Mouse (Mus musculus) limb, embryonic 11.5 days (tissue): ENCODE measurements around the gene Slco1a5. TPM values are rescaled to one million over a fixed set of nuclear protein-coding genes. Genes with fewer than 3 reads are reported as not detected.

Experiments used
- ATAC-seq: fragments of 200-750 bp; cut with Nextera tagmentation; 2 replicates; pipeline ENCODE4 v1.8.0; 2017; ENCODE audit warnings: low read depth; ENCODE audit not compliant: insufficient number of reproducible peaks, low FRiP score, low TSS enrichment
- DNase-seq: peaks from one replicate; pipeline ENCODE4 v3.0.0-alpha.2; 2015; ENCODE audit warnings: low spot score
- H3K27ac ChIP-seq: fragments of 300-500 bp; sonication (generic); replicated peaks from 2 replicates; pipeline ENCODE4 v1.5.1; 2014; ENCODE audit warnings: low read depth, mild to moderate bottlenecking, low read length
- H3K27me3 ChIP-seq: fragments of 300-500 bp; sonication (generic); 2 replicates; pipeline ENCODE4 v1.6.1; 2014; ENCODE audit warnings: mild to moderate bottlenecking, low read length, mixed read lengths; ENCODE audit not compliant: control insufficient read depth, insufficient read depth
- H3K36me3 ChIP-seq: fragments of 300-500 bp; sonication (generic); 2 replicates; pipeline ENCODE4 v1.6.1; 2014; ENCODE audit warnings: mild to moderate bottlenecking, low read length, moderate library complexity, mixed read lengths; ENCODE audit not compliant: control insufficient read depth, insufficient read depth
- H3K4me1 ChIP-seq: fragments of 300-500 bp; sonication (generic); 2 replicates; pipeline ENCODE4 v1.6.1; 2014; ENCODE audit warnings: low read length, mixed read lengths; ENCODE audit not compliant: control insufficient read depth, insufficient read depth
- H3K4me2 ChIP-seq: fragments of 300-500 bp; sonication (generic); 2 replicates; pipeline ENCODE4 v1.6.1; 2014; ENCODE audit warnings: low read depth, mild to moderate bottlenecking, moderate library complexity; ENCODE audit not compliant: severe bottlenecking
- H3K4me3 ChIP-seq: fragments of 300-500 bp; sonication (generic); 2 replicates; pipeline ENCODE4 v1.5.1; 2014; ENCODE audit warnings: low read depth, low read length
- H3K9ac ChIP-seq: fragments of 300-500 bp; sonication (generic); 2 replicates; pipeline ENCODE4 v1.6.1; 2014; ENCODE audit warnings: mild to moderate bottlenecking, low read length
- H3K9me3 ChIP-seq: fragments of 300-500 bp; sonication (generic); 2 replicates; pipeline ENCODE4 v1.6.1; 2016; ENCODE audit warnings: low read length; ENCODE audit not compliant: control insufficient read depth
- WGBS: fragments of 180-500 bp; shearing (Covaris S2); extraction: QIAGEN DNeasy Blood & Tissue Kit; methylation state at CpG from one replicate; pipeline ENCODE4 v1.1.7; 2014; 5-methylcytosine and 5-hydroxymethylcytosine counted together
- polyA plus RNA-seq: library from polyadenylated mRNA; unstranded; fragments of >200 nt; fragmentation: Nextera tagmentation; extraction: Ambion mirVana; gene quantifications from 2 replicates; pipeline ENCODE4 v1.2.1, GENCODE M21; 2014

Gene Slco1a5
- polyA plus RNA-seq, 1 experiment from 2014 or later = not detected

DNA sequence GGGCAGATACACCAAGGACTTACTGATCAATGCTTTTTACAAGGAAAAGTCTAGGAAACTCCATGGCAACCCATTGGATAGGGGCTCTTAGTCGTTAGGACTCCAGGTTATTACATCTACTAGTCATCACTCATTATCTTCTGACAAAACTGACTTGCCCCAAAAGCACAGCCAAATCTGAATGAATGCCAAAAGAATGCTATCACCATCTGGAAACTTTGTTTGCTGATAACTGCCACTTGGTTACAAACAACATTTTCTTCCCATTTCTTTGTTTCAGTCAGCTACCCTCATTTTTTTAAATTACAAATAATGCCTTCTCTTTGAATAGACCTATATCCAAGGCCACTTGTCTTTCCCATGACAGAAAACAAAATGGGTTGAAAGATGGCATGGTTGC, 6.4 kb upstream of the Slco1a5 start:
- no peak overlapping the region for H3K9ac ChIP-seq
- no peak for DNase-seq
- H3K4me2 ChIP-seq = no peak overlapping the region
- ATAC-seq = no peak
- no peaks in the 10 kb centered on the region for H3K4me1 ChIP-seq
- 66% methylated on average over 1 of the region's 1 CpGs for WGBS
- H3K27me3 ChIP-seq = no peaks in the 10 kb centered on the region
- H3K36me3 ChIP-seq = no peaks in the 10 kb centered on the region
- no peak overlapping the region for H3K27ac ChIP-seq
- no peak overlapping the region for H3K4me3 ChIP-seq
- no peaks in the 10 kb centered on the region for H3K9me3 ChIP-seq

- Histone ChIP-seq H3K36me3 (no peaks in the 10 kb centered on the region), H3K27me3 (no peaks in the 10 kb centered on the region), H3K4me1 (no peaks in the 10 kb centered on the region), H3K9ac (no peak overlapping the region), H3K4me2 (no peak overlapping the region), H3K27ac (no peak overlapping the region), H3K4me3 (no peak overlapping the region), H3K9me3 (no peaks in the 10 kb centered on the region)
- ATAC-seq (no peak), DNase-seq (no peak)
- 83% methylated on average over 3 of the region's 3 CpGs for WGBS
These were observed 3.8 kb upstream of the Slco1a5 start for GRCm38 (mm10) chr6:142326598-142326997.

DNA sequence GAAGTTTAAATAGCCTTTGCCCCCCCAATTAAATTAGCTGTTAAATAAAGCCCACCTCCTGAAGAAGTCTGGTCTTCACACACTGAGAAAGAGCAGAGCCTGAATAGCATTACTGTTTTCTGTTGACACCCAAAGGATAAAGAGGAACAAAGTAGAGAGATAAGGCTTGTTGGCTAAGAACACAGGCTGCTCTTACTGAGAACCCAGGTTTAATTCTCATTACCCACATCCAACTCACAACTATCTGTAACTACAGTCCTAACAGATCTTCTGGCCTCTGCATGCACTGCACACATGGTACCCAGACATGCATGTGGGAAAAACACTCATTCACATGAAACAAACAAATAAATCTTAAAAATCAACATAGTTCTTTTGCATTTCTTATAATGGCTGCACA, 5.7 kb downstream of the Slco1a5 start:
- Histone ChIP-seq H3K4me3 (no peak overlapping the region), H3K4me2 (no peak overlapping the region)

DNA sequence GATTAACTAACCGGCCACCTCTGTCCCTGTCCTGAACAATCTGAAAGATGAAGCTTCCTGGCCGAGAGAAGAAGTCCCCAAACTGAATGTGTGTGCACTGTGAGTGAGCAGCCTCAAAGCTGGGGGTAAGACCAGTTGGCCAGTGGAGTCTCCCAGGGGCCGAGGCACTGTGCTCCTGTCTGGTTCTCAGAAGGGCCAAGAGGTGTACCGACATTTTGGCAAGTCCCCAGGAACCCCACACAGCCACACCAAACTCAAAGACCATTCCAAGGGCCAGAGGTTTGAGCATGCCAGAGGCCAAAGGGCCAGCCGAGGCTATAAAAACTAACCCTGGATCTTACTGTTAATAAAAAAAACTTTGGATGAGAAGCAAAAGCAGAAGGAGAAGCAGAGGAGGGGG, 8.5 kb downstream of the Slco1a5 start:
- Histone ChIP-seq H3K4me1 (no peaks in the 10 kb centered on the region), H3K4me3 (no peak overlapping the region), H3K27me3 (no peaks in the 10 kb centered on the region), H3K36me3 (no peaks in the 10 kb centered on the region), H3K9ac (no peak overlapping the region), H3K4me2 (no peak overlapping the region), H3K9me3 (peaks cover 3% of the 10 kb centered on the region; the same call in 1 of the 2 replicates), H3K27ac (no peak overlapping the region)
- DNase-seq (no peak), ATAC-seq (no peak)
- 83% methylated on average over 5 of the region's 5 CpGs for WGBS

More for the DNA sequence above, 5.7 kb downstream of the Slco1a5 start:
- no peaks in the 10 kb centered on the region for H3K36me3 ChIP-seq
- H3K4me1 ChIP-seq = no peaks in the 10 kb centered on the region
- no peak for DNase-seq
- ATAC-seq = no peak
- no peaks in the 10 kb centered on the region for H3K27me3 ChIP-seq
- H3K9ac ChIP-seq = no peak overlapping the region
- no peak overlapping the region for H3K27ac ChIP-seq
- no peaks in the 10 kb centered on the region for H3K9me3 ChIP-seq

DNA sequence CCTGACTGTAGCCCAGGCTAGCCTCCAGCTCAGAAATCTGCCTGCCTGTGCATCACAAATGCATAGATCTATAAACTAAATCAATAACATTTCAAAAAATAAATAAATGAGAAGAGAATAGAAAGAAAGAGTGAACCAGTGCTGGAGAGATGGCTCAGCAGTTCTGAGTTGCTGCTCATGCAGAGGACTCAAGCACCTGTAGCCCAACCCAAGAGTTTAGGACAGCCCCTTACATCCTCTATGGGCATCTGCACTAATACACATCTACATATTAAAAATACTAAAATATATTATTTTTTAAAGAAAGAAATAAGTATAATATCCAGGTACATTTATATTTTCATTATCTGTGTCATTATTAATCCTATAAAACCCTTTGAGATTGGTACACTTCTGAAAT, 17.7 kb downstream of the Slco1a5 start:
- DNase-seq = no peak
- Histone ChIP-seq H3K4me3 (no peak overlapping the region), H3K9ac (no peak overlapping the region), H3K9me3 (peaks cover 3% of the 10 kb centered on the region; the same call in 1 of the 2 replicates), H3K27me3 (no peaks in the 10 kb centered on the region), H3K4me2 (no peak overlapping the region), H3K4me1 (no peaks in the 10 kb centered on the region), H3K27ac (no peak overlapping the region), H3K36me3 (no peaks in the 10 kb centered on the region)
- ATAC-seq = no peak

- no peak within 1 kb of the TSS for H3K4me2 ChIP-seq
- no peaks in the 10 kb centered on the region for H3K4me1 ChIP-seq
- H3K27me3 ChIP-seq = no peaks in the 10 kb centered on the region
- no peak for DNase-seq
- ATAC-seq = no peak
- 64% methylated on average over 4 of the region's 4 CpGs for WGBS
- H3K9me3 ChIP-seq = no peaks in the 10 kb centered on the region
- no peaks in the 10 kb centered on the region for H3K36me3 ChIP-seq
- H3K9ac ChIP-seq = no peak within 1 kb of the TSS
- no peak within 1 kb of the TSS for H3K4me3 ChIP-seq
- no peak within 1 kb of the TSS for H3K27ac ChIP-seq
These were observed 24.7 kb downstream of the Slco1a5 start, which contains the start of gene Iapp for GRCm38 (mm10) chr6:142298098-142298497. Gene Iapp (plus strand): TSS chr6:142298423.

GRCm38 (mm10) chr6:142289413-142290118, 33.2 kb downstream of the Slco1a5 start:
- Histone ChIP-seq H3K4me1 (no peaks in the 10 kb centered on the region), H3K4me3 (no peak overlapping the region), H3K4me2 (no peak overlapping the region), H3K9me3 (no peaks in the 10 kb centered on the region), H3K36me3 (no peaks in the 10 kb centered on the region), H3K9ac (no peak overlapping the region), H3K27me3 (no peaks in the 10 kb centered on the region), H3K27ac (no peak overlapping the region)
- ATAC-seq (no peak), DNase-seq (no peak)
- WGBS = 86% methylated on average over 12 of the region's 12 CpGs

GRCm38 (mm10) chr6:142275721-142276442, 46.9 kb downstream of the Slco1a5 start:
- Histone ChIP-seq H3K4me1 (no peaks in the 10 kb centered on the region), H3K9me3 (no peaks in the 10 kb centered on the region), H3K27ac (no peak overlapping the region), H3K27me3 (no peaks in the 10 kb centered on the region), H3K9ac (no peak overlapping the region), H3K36me3 (no peaks in the 10 kb centered on the region), H3K4me3 (no peak overlapping the region), H3K4me2 (no peak overlapping the region)
- ATAC-seq (no peak), DNase-seq (no peak)
- 56% methylated on average over 4 of the region's 4 CpGs for WGBS
